Mouse (Mus musculus) E14TG2a.4 (cell line): ENCODE measurements at regions not wholly inside any gene's neighbourhood (a gene's known extent, or its start where the extent isn't known, plus 50 kb on each side); places are given as distances from the start of the nearest gene placed in this dataset.

ENCODE experiments used
- H3K27me3 ChIP-seq: 2 replicates; pipeline ENCODE4 v1.6.1; 2014; ENCODE audit warnings: low read length, control low read depth; ENCODE audit not compliant: insufficient read depth
- H3K36me3 ChIP-seq: 2 replicates; pipeline ENCODE4 v1.6.1; 2014; ENCODE audit warnings: low read length, control low read depth; ENCODE audit not compliant: insufficient read depth
- H3K4me1 ChIP-seq: replicated peaks from 2 replicates; pipeline ENCODE4 v1.6.1; 2014; ENCODE audit warnings: low read depth, low read length, control low read depth
- H3K4me3 ChIP-seq: replicated peaks from 2 replicates; pipeline ENCODE4 v1.5.1; 2014; ENCODE audit warnings: mild to moderate bottlenecking, low read length
- H3K9me3 ChIP-seq: 2 replicates; pipeline ENCODE4 v1.6.1; 2014; ENCODE audit warnings: low read length, control low read depth
- CTCF ChIP-seq: conservative IDR thresholded peaks from 2 replicates; pipeline ENCODE4 v1.5.1; 2014; ENCODE audit warnings: low read length
- NANOG ChIP-seq: IDR thresholded peaks from 2 replicates; pipeline ENCODE4 v1.6.1; 2014; ENCODE audit warnings: borderline replicate concordance, low read length, mixed read lengths
- POU5F1 ChIP-seq: IDR thresholded peaks from 2 replicates; pipeline ENCODE4 v1.6.1; 2014; ENCODE audit warnings: low read length, borderline replicate concordance

- H3K36me3 ChIP-seq = no peaks in the 10 kb centered on the region
- no peak overlapping the region for H3K4me3 ChIP-seq
- H3K9me3 ChIP-seq = no peaks in the 10 kb centered on the region
- H3K27me3 ChIP-seq = no peaks in the 10 kb centered on the region
- TF ChIP-seq NANOG = no peak
- no peak for TF ChIP-seq CTCF
- TF ChIP-seq POU5F1 = no peak
- no peaks in the 10 kb centered on the region for H3K4me1 ChIP-seq
Measured at GRCm38 (mm10) chr10:99517944-99518343, 241.5 kb downstream of the Csl start.

- Histone ChIP-seq H3K36me3 (no peaks in the 10 kb centered on the region), H3K4me3 (no peak overlapping the region), H3K4me1 (peaks cover 2% of the 10 kb centered on the region; the same call in 1 of the 2 replicates), H3K9me3 (peaks cover 7% of the 10 kb centered on the region; the same call in 1 of the 2 replicates), H3K27me3 (0 out of 2 replicates have a peak, but pooled peaks cover 3% of the 10 kb centered on the region)
- TF ChIP-seq CTCF = no peak
- TF ChIP-seq POU5F1 = no peak
- TF ChIP-seq NANOG = no peak
Measured at GRCm38 (mm10) chr10:99519479-99519878, 240.0 kb downstream of the Csl start.

DNA sequence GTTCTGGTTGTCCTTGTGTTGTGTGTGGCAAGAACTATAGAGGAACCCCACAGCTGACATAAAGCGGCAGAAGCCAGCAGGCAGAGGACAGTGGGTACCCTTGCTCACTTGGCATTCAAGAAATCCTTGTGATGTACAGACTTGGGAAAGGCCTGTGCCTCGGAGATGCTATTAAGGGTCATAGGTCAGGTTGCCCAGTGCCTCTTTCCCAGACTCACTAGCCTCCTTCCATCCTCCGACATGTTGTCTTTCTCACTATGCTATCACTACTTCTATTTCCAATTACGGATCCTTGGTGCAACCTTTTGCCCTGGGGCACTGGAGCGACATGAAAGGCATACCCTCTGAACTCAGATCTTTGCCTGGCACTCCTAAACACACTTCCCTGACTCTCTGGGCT is 235.6 kb downstream of the Csl start:
- Histone ChIP-seq H3K4me3 (no peak overlapping the region), H3K4me1 (peaks cover 16% of the 10 kb centered on the region), H3K36me3 (no peaks in the 10 kb centered on the region), H3K27me3 (0 out of 2 replicates have a peak, but pooled peaks cover 3% of the 10 kb centered on the region), H3K9me3 (peaks cover 7% of the 10 kb centered on the region; the same call in 1 of the 2 replicates)
- TF ChIP-seq NANOG (no peak), POU5F1 (no peak), CTCF (no peak)

DNA sequence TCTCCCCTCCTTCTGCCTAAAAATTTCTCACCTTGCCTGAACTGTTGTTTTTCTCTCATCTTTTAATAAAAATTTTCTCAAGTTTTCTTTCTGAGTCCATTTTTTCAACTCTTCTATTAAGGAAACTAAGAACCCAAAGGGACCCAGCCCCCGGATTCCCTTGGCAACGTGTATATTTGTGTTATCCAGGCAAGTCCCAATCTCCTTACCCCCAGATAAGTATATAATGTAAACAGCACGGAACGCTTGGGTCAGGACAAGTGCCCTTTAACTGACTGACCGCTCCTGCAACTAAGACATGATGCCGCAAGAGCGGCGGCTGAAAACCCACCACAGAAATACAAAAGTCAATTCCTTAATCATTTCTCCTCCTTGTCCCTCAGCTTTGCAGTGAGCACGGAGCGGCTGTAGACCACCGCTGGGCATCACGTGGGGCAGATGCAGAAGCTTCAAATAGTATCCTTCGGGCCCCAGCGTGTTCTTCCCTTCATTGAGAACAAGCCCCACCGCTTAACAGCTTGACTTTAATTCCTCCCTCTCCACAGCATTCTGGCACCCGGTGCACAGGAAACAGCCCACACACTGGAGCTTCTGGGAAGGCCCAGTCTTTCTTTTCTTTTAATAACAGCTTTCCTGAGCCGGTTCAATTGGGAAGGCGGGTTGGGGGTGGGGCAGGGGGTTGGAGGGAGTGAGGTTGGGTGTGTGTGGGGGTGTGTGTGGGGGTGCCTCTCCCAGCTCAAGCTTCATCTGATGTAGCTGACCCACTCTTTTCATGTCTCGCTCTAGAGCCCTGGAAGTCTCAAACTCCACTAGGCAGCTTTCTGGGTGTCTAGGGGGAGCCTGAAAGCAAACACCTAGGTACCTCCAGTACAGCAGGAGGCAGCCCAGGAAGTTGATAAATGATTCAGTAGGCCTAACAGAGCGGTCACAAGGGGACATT is 234.9 kb downstream of the Csl start:
- no peaks in the 10 kb centered on the region for H3K36me3 ChIP-seq
- H3K4me1 ChIP-seq = peaks cover 16% of the 10 kb centered on the region
- H3K9me3 ChIP-seq = peaks cover 7% of the 10 kb centered on the region; the same call in 1 of the 2 replicates
- H3K27me3 ChIP-seq = 0 out of 2 replicates have a peak, but pooled peaks cover 3% of the 10 kb centered on the region
- TF ChIP-seq POU5F1 = no peak
- TF ChIP-seq CTCF = no peak
- no peak for TF ChIP-seq NANOG
- H3K4me3 ChIP-seq = peak overlapping the region; percentile 45

DNA sequence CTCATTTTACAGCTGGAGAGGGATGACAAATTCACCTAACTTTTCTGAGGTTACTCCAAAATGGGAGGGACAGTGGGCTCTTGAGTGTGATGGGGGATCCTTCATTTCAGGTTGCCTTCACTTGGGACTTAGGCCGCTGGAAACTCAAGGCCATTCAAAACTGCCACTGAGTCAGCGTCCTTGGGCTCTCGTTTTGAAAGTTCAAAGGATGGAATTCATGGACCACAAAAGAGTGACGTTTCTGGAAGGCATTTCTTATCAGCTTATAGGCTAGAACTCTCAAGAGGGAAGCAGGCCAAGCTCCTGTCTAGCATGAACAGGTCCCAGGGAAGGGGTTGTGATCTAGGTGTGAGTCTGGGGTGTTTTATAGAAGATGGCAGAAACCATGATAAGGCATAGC is 233.3 kb downstream of the Csl start:
- 0 out of 2 replicates have a peak, but pooled peaks cover 3% of the 10 kb centered on the region for H3K27me3 ChIP-seq
- TF ChIP-seq POU5F1 = no peak
- TF ChIP-seq NANOG = no peak
- TF ChIP-seq CTCF = no peak
- peaks cover 16% of the 10 kb centered on the region for H3K4me1 ChIP-seq
- no peaks in the 10 kb centered on the region for H3K36me3 ChIP-seq
- H3K4me3 ChIP-seq = no peak overlapping the region
- peaks cover 7% of the 10 kb centered on the region; the same call in 1 of the 2 replicates for H3K9me3 ChIP-seq

DNA sequence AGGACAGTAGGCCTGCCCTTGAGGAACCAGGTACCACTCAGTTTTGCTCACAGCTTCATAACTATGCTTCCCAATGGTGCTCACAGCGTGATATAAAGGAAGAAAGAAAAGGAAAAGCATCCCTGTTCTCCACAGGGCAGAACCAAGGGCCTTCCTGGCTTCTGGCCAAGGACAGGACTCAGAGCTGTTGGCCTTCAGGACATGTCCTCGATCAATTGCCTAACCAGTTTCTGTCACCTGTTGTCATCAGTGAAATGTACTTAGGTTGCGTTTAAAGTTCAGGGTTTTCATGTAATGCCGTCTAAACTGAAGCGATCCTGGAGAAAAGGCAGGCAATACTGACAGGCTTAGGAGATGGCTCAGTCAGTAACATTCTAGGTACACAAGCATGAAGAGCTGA is 232.9 kb downstream of the Csl start:
- TF ChIP-seq POU5F1 (no peak), NANOG (no peak), CTCF (no peak)
- H3K4me3 ChIP-seq = no peak overlapping the region
- peaks cover 7% of the 10 kb centered on the region; the same call in 1 of the 2 replicates for H3K9me3 ChIP-seq
- no peaks in the 10 kb centered on the region for H3K36me3 ChIP-seq
- H3K27me3 ChIP-seq = 0 out of 2 replicates have a peak, but pooled peaks cover 3% of the 10 kb centered on the region
- H3K4me1 ChIP-seq = peaks cover 16% of the 10 kb centered on the region

DNA sequence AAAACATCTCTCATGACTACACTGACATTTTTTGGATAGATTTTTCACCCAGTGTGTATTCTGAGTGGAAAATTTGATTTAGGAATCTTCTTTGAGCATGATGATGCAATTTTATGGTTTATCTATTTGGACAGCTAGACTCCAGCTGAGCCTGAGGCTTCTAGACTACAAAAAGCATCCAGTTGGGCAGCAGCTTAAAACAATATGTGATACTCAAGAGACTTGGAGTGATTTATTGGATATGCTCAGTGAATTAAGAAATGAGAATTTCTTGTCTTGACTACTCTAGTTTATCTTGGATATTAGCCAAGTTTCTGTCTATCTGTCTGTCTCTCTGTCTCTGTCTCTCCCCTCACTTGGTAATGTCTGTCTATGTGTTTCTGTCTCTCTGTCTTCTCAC is 228.4 kb downstream of the Csl start:
- Histone ChIP-seq H3K27me3 (no peaks in the 10 kb centered on the region), H3K4me1 (peaks cover 5% of the 10 kb centered on the region; the same call in 1 of the 2 replicates), H3K36me3 (no peaks in the 10 kb centered on the region), H3K4me3 (no peak overlapping the region), H3K9me3 (no peaks in the 10 kb centered on the region)
- TF ChIP-seq POU5F1 = no peak
- no peak for TF ChIP-seq NANOG
- no peak for TF ChIP-seq CTCF

DNA sequence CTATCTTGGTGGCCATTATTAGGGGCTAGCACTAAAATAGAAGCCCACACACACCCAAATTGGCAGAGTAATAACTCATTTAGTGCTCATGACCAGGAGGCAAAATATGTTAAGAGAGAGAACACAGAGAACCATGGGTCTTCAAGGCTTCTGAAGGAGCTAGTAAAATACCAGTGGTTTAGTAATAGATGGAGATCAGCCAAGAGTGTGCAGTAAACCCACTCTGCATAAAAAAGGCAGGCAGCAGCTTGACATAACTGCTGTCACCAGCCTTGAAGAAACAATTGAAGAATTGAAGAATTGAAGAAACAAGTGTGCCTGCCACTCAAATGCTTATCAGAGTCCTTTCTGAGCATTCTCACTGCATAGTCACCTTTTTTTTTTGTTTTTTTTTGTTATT is 227.9 kb downstream of the Csl start:
- Histone ChIP-seq H3K4me1 (peaks cover 5% of the 10 kb centered on the region; the same call in 1 of the 2 replicates), H3K36me3 (no peaks in the 10 kb centered on the region), H3K4me3 (no peak overlapping the region), H3K27me3 (no peaks in the 10 kb centered on the region), H3K9me3 (no peaks in the 10 kb centered on the region)
- TF ChIP-seq CTCF (no peak), POU5F1 (no peak), NANOG (no peak)
